Mouse (Mus musculus) ovary, postnatal 14 days (tissue): ENCODE data around the gene Osbpl9.
A peak's percentile ranks its signal among the peaks of the same experiment; 100 is the strongest.

Experiments used
- DNase-seq: peaks from one replicate; pipeline ENCODE4 v3.0.0; 2022; ENCODE audit warnings: low spot score

Gene Osbpl9

GRCm38 (mm10) chr4:109042739-109043138 is 159.3 kb downstream of the Osbpl9 start:
- no peak for DNase-seq

GRCm38 (mm10) chr4:109036327-109036726 is 165.7 kb downstream of the Osbpl9 start:
- DNase-seq: peak; percentile 42

- DNase-seq: no peak
Observed at GRCm38 (mm10) chr4:109030266-109030665, 171.8 kb downstream of the Osbpl9 start.

GRCm38 (mm10) chr4:109029857-109030256 is 172.2 kb downstream of the Osbpl9 start:
- DNase-seq: no peak

- no peak for DNase-seq
Observed at GRCm38 (mm10) chr4:109026543-109026942, 175.5 kb downstream of the Osbpl9 start.

GRCm38 (mm10) chr4:109025061-109025460 is 177.0 kb downstream of the Osbpl9 start:
- no peak for DNase-seq

- no peak for DNase-seq
Observed at GRCm38 (mm10) chr4:109021976-109022375, 180.1 kb downstream of the Osbpl9 start.

GRCm38 (mm10) chr4:109019301-109019700 is 182.8 kb downstream of the Osbpl9 start:
- DNase-seq: no peak

- DNase-seq: no peak
Observed at GRCm38 (mm10) chr4:109017441-109017840, 184.6 kb downstream of the Osbpl9 start.

- no peak for DNase-seq
Observed at GRCm38 (mm10) chr4:109014091-109014490, 188.0 kb downstream of the Osbpl9 start.
